ENCODE assay signal across 23 mouse cellular contexts in the genomic region with DNA sequence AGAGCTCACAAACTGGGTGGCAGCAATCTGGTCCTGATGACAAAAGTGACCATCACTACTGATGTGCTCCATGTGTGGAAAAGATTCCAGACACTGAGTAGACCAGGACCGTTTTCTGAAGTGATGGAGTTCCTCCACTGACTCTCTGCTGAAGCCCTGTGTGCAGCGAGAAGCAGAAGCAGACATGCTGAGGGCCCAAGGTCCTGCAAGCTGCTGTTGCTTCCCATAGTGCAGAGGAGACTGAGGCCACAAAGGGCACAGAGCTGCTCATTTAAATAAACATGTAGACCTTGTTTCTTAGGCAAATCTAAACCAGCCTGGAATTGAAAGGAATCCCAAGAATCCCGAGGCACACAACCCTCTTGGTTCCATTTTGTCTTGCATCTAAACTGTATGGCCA. TPM values are rescaled to one million over a fixed set of nuclear protein-coding genes. Genes with fewer than 3 reads are reported as not detected.
"Had no signal": no experiment of that assay in that cellular context is flagged by ENCODE, and none has a peak within 500 bp of the region (broad histone marks: within the 10 kb centered on the region; RNA-seq: fewer than 3 reads in every experiment).

No protein-coding gene starts in this region.

- H3K27me3 ChIP-seq: neural tube, embryonic 13.5 days; neural tube, embryonic 15.5 days; stomach, embryonic 15.5 days had no signal

- H3K27ac ChIP-seq: neural tube, embryonic 13.5 days; neural tube, embryonic 15.5 days; stomach, embryonic 15.5 days; stomach, postnatal 0 days had no signal

- H3K9me3 ChIP-seq: neural tube, embryonic 13.5 days; neural tube, embryonic 15.5 days; stomach, embryonic 15.5 days had no signal

- DNase-seq: retina, postnatal 1 day; right cerebral cortex, adult 18-20 months; right cerebral cortex, postnatal 14 days; right cerebral cortex, postnatal 25 days; right cerebral cortex, postnatal 4 days; spleen, adult 18-20 months; thymus, adult 18-20 months; thymus, adult 2 months; thymus, postnatal 14 days; thymus, postnatal 25 days; thymus, postnatal 36 days; thymus, postnatal 4 days had no signal

- H3K4me1 ChIP-seq: neural tube, embryonic 13.5 days; neural tube, embryonic 15.5 days; stomach, embryonic 15.5 days had no signal

- H3K4me3 ChIP-seq: neural tube, embryonic 13.5 days; neural tube, embryonic 15.5 days; stomach, embryonic 15.5 days had no signal

- H3K36me3 ChIP-seq: neural tube, embryonic 13.5 days; neural tube, embryonic 15.5 days; stomach, embryonic 15.5 days had no signal

RNA-seq across cellular contexts. Expression of gene Slamf8, which starts 3.0 kb away (rescaled TPM):
- polyA plus RNA-seq: neural tube, embryonic 13.5 days; neural tube, embryonic 14.5 days; neural tube, embryonic 15.5 days; stomach, embryonic 14.5 days; testis, adult 2 months had no signal

RNA-seq across cellular contexts. Expression of gene Fcrl6, which starts 9.0 kb away (rescaled TPM):
- polyA plus RNA-seq: small intestine, adult 2 months; stomach, embryonic 14.5 days; stomach, embryonic 15.5 days; stomach, embryonic 16.5 days; stomach, postnatal 0 days; testis, adult 2 months; thymus, adult 2 months; urinary bladder, adult 2 months had no signal

RNA-seq across cellular contexts. Expression of gene Vsig8, which starts 37.6 kb away (rescaled TPM):
- total RNA-seq: neutrophil, adult 5-6 weeks had no signal

RNA-seq across cellular contexts. Expression of gene Dusp23, which starts 39.4 kb away (rescaled TPM):
- total RNA-seq: neutrophil, adult 5-6 weeks had no signal
